Mouse (Mus musculus) heart, embryonic 14.5 days (tissue): Measurements from ENCODE around the gene Abat. TPM values are rescaled to one million over a fixed set of nuclear protein-coding genes. Genes with fewer than 3 reads are reported as not detected.

Experiments
- microRNA-seq: library from miRNA; unstranded; fragments of <30 nt; microRNA quantifications from one replicate; pipeline ENCODE4, GENCODE M21; 2016
- polyA plus RNA-seq: library from polyadenylated mRNA; unstranded; fragments of >200 nt; fragmentation: Nextera tagmentation; extraction: Ambion mirVana; gene quantifications from 2 replicates; pipeline ENCODE4 v1.2.1, GENCODE M21; 2014

Abat gene
- polyA plus RNA-seq, 1 experiment from 2014 or later, result 27.6 TPM

Small RNA genes within 50 kb of the gene (microRNA-seq; reads per million reads assigned to microRNA genes)
- gene Gm22137, result not detected

Other genes with a start within 250 kb of the Abat start
- not detected in 2 replicates for gene Tmem114, start 88.3 kb upstream of the Abat start, polyA plus RNA-seq
- gene Mettl22, start 42.6 kb upstream of the Abat start, polyA plus RNA-seq, result 41.8 and 45.3 TPM in 2 replicates
- gene Pmm2, start 124.2 kb downstream of the Abat start, polyA plus RNA-seq, result 38.2 and 38.7 TPM in 2 replicates
- 12.9 and 13.8 TPM in 2 replicates for gene Tmem186, start 124.3 kb downstream of the Abat start, polyA plus RNA-seq
- gene Carhsp1, start 158.7 kb downstream of the Abat start, polyA plus RNA-seq, result 26.0 and 31.3 TPM in 2 replicates
- not detected in 2 replicates for gene Gm5767, start 167.3 kb downstream of the Abat start, polyA plus RNA-seq